Mouse (Mus musculus) hindbrain, embryonic 12.5 days (tissue): ENCODE results near the gene P3h2. TPM values are rescaled to one million over a fixed set of nuclear protein-coding genes. Genes with fewer than 3 reads are reported as not detected.

Experiments
- ATAC-seq: fragments of 200-750 bp; cut with Nextera tagmentation; 2 replicates; pipeline ENCODE4 v1.8.0; 2017; ENCODE audit warnings: moderate TSS enrichment; ENCODE audit not compliant: low FRiP score
- H3K27ac ChIP-seq: fragments of 300-500 bp; sonication (generic); 2 replicates; pipeline ENCODE4 v1.5.1; 2016; ENCODE audit warnings: mild to moderate bottlenecking
- H3K27me3 ChIP-seq: fragments of 300-500 bp; sonication (generic); 2 replicates; pipeline ENCODE4 v1.6.1; 2016; ENCODE audit warnings: mild to moderate bottlenecking
- H3K36me3 ChIP-seq: fragments of 300-500 bp; sonication (generic); 2 replicates; pipeline ENCODE4 v1.6.1; 2016; ENCODE audit warnings: mild to moderate bottlenecking
- H3K4me1 ChIP-seq: fragments of 300-500 bp; sonication (generic); 2 replicates; pipeline ENCODE4 v1.6.1; 2016
- H3K4me2 ChIP-seq: fragments of 300-500 bp; sonication (generic); replicated peaks from 2 replicates; pipeline ENCODE4 v1.6.1; 2016; ENCODE audit warnings: mild to moderate bottlenecking
- H3K4me3 ChIP-seq: fragments of 300-500 bp; sonication (generic); 2 replicates; pipeline ENCODE4 v1.5.1; 2016; ENCODE audit warnings: mild to moderate bottlenecking
- H3K9ac ChIP-seq: fragments of 300-500 bp; sonication (generic); 2 replicates; pipeline ENCODE4 v1.6.1; 2016; ENCODE audit warnings: mild to moderate bottlenecking, moderate library complexity
- H3K9me3 ChIP-seq: fragments of 300-500 bp; sonication (generic); replicated peaks from 2 replicates; pipeline ENCODE4 v1.6.1; 2016; ENCODE audit warnings: mild to moderate bottlenecking
- WGBS: fragments of 180-500 bp; shearing (Covaris S2); methylation state at CpG from one replicate; pipeline ENCODE4 v1.1.7; 2016; 5-methylcytosine and 5-hydroxymethylcytosine counted together
- polyA plus RNA-seq: library from polyadenylated mRNA; unstranded; fragments of >200 nt; fragmentation: Nextera tagmentation; extraction: Ambion mirVana; gene quantifications from 2 replicates; pipeline ENCODE4 v1.2.1, GENCODE M21; 2016

P3h2 gene
- polyA plus RNA-seq, 1 experiment from 2014 or later, result 2.3 TPM

- Histone ChIP-seq H3K36me3 (no peaks in the 10 kb centered on the region), H3K4me1 (no peaks in the 10 kb centered on the region), H3K4me3 (no peak overlapping the region), H3K9ac (no peak overlapping the region), H3K4me2 (no peak overlapping the region), H3K27ac (no peak overlapping the region), H3K27me3 (no peaks in the 10 kb centered on the region), H3K9me3 (no peaks in the 10 kb centered on the region)
- no peak for ATAC-seq
- WGBS, result 92% methylated on average over 6 of the region's 6 CpGs
These were observed 135.4 kb downstream of the P3h2 start for GRCm38 (mm10) chr16:25970193-25970592.

GRCm38 (mm10) chr16:25967297-25967696 is 138.3 kb downstream of the P3h2 start:
- H3K36me3 ChIP-seq, result no peaks in the 10 kb centered on the region
- no peak for ATAC-seq
- no peak overlapping the region for H3K9ac ChIP-seq
- no peak overlapping the region for H3K27ac ChIP-seq
- no peaks in the 10 kb centered on the region for H3K27me3 ChIP-seq
- no peaks in the 10 kb centered on the region for H3K4me1 ChIP-seq
- no peak overlapping the region for H3K4me2 ChIP-seq
- no peaks in the 10 kb centered on the region for H3K9me3 ChIP-seq
- H3K4me3 ChIP-seq, result no peak overlapping the region
- WGBS, result 21% methylated on average over 3 of the region's 3 CpGs

GRCm38 (mm10) chr16:25963856-25964255 is 141.7 kb downstream of the P3h2 start:
- Histone ChIP-seq H3K9me3 (no peaks in the 10 kb centered on the region), H3K4me1 (no peaks in the 10 kb centered on the region), H3K9ac (no peak overlapping the region), H3K27me3 (no peaks in the 10 kb centered on the region), H3K4me2 (no peak overlapping the region), H3K27ac (no peak overlapping the region), H3K4me3 (no peak overlapping the region), H3K36me3 (no peaks in the 10 kb centered on the region)
- 23% methylated on average over 3 of the region's 3 CpGs for WGBS
- no peak for ATAC-seq

- no peaks in the 10 kb centered on the region for H3K36me3 ChIP-seq
- no peaks in the 10 kb centered on the region for H3K27me3 ChIP-seq
- no peak overlapping the region for H3K27ac ChIP-seq
- H3K9me3 ChIP-seq, result no peaks in the 10 kb centered on the region
- no peaks in the 10 kb centered on the region for H3K4me1 ChIP-seq
- no peak overlapping the region for H3K4me3 ChIP-seq
- H3K4me2 ChIP-seq, result no peak overlapping the region
- no peak overlapping the region for H3K9ac ChIP-seq
- 85% methylated on average over 7 of the region's 7 CpGs for WGBS
- ATAC-seq, result no peak
These were observed 145.2 kb downstream of the P3h2 start for GRCm38 (mm10) chr16:25960345-25960744.

GRCm38 (mm10) chr16:25959929-25960328 is 145.7 kb downstream of the P3h2 start:
- Histone ChIP-seq H3K4me2 (no peak overlapping the region), H3K27ac (no peak overlapping the region)

GRCm38 (mm10) chr16:25958650-25959238 is 146.8 kb downstream of the P3h2 start:
- Histone ChIP-seq H3K9ac (no peak overlapping the region), H3K27ac (no peak overlapping the region), H3K27me3 (no peaks in the 10 kb centered on the region), H3K4me1 (no peaks in the 10 kb centered on the region), H3K4me3 (no peak overlapping the region), H3K4me2 (no peak overlapping the region), H3K9me3 (no peaks in the 10 kb centered on the region), H3K36me3 (no peaks in the 10 kb centered on the region)
- WGBS, result 72% methylated on average over 7 of the region's 7 CpGs
- ATAC-seq, result no peak

More at GRCm38 (mm10) chr16:25959929-25960328, 145.7 kb downstream of the P3h2 start:
- Histone ChIP-seq H3K9ac (no peak overlapping the region), H3K36me3 (no peaks in the 10 kb centered on the region), H3K4me3 (no peak overlapping the region), H3K4me1 (no peaks in the 10 kb centered on the region), H3K9me3 (no peaks in the 10 kb centered on the region), H3K27me3 (no peaks in the 10 kb centered on the region)
- WGBS, result 92% methylated on average over 5 of the region's 5 CpGs
- ATAC-seq, result no peak

- no peaks in the 10 kb centered on the region for H3K4me1 ChIP-seq
- no peak overlapping the region for H3K27ac ChIP-seq
- no peak overlapping the region for H3K9ac ChIP-seq
- ATAC-seq, result no peak
- H3K9me3 ChIP-seq, result no peaks in the 10 kb centered on the region
- no peaks in the 10 kb centered on the region for H3K36me3 ChIP-seq
- no peak overlapping the region for H3K4me3 ChIP-seq
- WGBS, result 91% methylated on average over 10 of the region's 10 CpGs
- no peaks in the 10 kb centered on the region for H3K27me3 ChIP-seq
- H3K4me2 ChIP-seq, result no peak overlapping the region
These were observed 147.4 kb downstream of the P3h2 start for GRCm38 (mm10) chr16:25958213-25958612.

- no peaks in the 10 kb centered on the region for H3K4me1 ChIP-seq
- no peak overlapping the region for H3K4me2 ChIP-seq
- no peak overlapping the region for H3K4me3 ChIP-seq
- H3K9ac ChIP-seq, result no peak overlapping the region
- WGBS, result 96% methylated on average over 6 of the region's 6 CpGs
- ATAC-seq, result no peak
- no peaks in the 10 kb centered on the region for H3K9me3 ChIP-seq
- H3K27me3 ChIP-seq, result no peaks in the 10 kb centered on the region
- H3K27ac ChIP-seq, result no peak overlapping the region
- no peaks in the 10 kb centered on the region for H3K36me3 ChIP-seq
These were observed 148.8 kb downstream of the P3h2 start for GRCm38 (mm10) chr16:25956831-25957230.

- H3K4me2 ChIP-seq, result no peak overlapping the region
- H3K9me3 ChIP-seq, result no peaks in the 10 kb centered on the region
- 86% methylated on average over 3 of the region's 3 CpGs for WGBS
- no peak overlapping the region for H3K27ac ChIP-seq
- H3K9ac ChIP-seq, result no peak overlapping the region
- H3K36me3 ChIP-seq, result no peaks in the 10 kb centered on the region
- H3K4me3 ChIP-seq, result no peak overlapping the region
- ATAC-seq, result no peak
- no peaks in the 10 kb centered on the region for H3K4me1 ChIP-seq
- H3K27me3 ChIP-seq, result no peaks in the 10 kb centered on the region
These were observed 151.0 kb downstream of the P3h2 start for GRCm38 (mm10) chr16:25954614-25955013.

- Histone ChIP-seq H3K36me3 (no peaks in the 10 kb centered on the region), H3K27ac (no peak overlapping the region), H3K9me3 (no peaks in the 10 kb centered on the region), H3K4me2 (no peak overlapping the region), H3K27me3 (no peaks in the 10 kb centered on the region), H3K9ac (no peak overlapping the region), H3K4me1 (no peaks in the 10 kb centered on the region), H3K4me3 (no peak overlapping the region)
- ATAC-seq, result no peak
- WGBS, result 87% methylated on average over 5 of the region's 5 CpGs
These were observed 152.2 kb downstream of the P3h2 start for GRCm38 (mm10) chr16:25953359-25953758.

GRCm38 (mm10) chr16:25952005-25952404 is 153.6 kb downstream of the P3h2 start:
- Histone ChIP-seq H3K9me3 (no peaks in the 10 kb centered on the region), H3K36me3 (no peaks in the 10 kb centered on the region), H3K4me1 (no peaks in the 10 kb centered on the region), H3K9ac (no peak overlapping the region), H3K4me2 (no peak overlapping the region), H3K4me3 (no peak overlapping the region), H3K27me3 (no peaks in the 10 kb centered on the region), H3K27ac (no peak overlapping the region)
- WGBS, result 59% methylated on average over 2 of the region's 2 CpGs
- ATAC-seq, result no peak

GRCm38 (mm10) chr16:25948067-25948466 is 157.5 kb downstream of the P3h2 start:
- Histone ChIP-seq H3K4me2 (no peak overlapping the region), H3K27me3 (no peaks in the 10 kb centered on the region), H3K36me3 (no peaks in the 10 kb centered on the region), H3K27ac (no peak overlapping the region), H3K9me3 (no peaks in the 10 kb centered on the region), H3K9ac (no peak overlapping the region), H3K4me1 (no peaks in the 10 kb centered on the region), H3K4me3 (no peak overlapping the region)
- ATAC-seq, result no peak
- WGBS, result 78% methylated on average over 1 of the region's 1 CpGs

GRCm38 (mm10) chr16:25945151-25945955 is 160.2 kb downstream of the P3h2 start:
- Histone ChIP-seq H3K27ac (no peak overlapping the region), H3K36me3 (no peaks in the 10 kb centered on the region), H3K9ac (no peak overlapping the region), H3K4me2 (no peak overlapping the region), H3K27me3 (no peaks in the 10 kb centered on the region), H3K9me3 (no peaks in the 10 kb centered on the region), H3K4me1 (no peaks in the 10 kb centered on the region), H3K4me3 (no peak overlapping the region)
- no peak for ATAC-seq
- 67% methylated on average over 12 of the region's 12 CpGs for WGBS
